Mouse (Mus musculus) thymus, adult 18-20 months (tissue): Measurements from ENCODE around the gene Polr3k.

Experiments used
- DNase-seq, 2 experiments: peaks; one replicate each; pipeline ENCODE4 v3.0.0; 2022; ENCODE audit warnings: mixed read lengths in 2 of 2

The Polr3k gene

DNA sequence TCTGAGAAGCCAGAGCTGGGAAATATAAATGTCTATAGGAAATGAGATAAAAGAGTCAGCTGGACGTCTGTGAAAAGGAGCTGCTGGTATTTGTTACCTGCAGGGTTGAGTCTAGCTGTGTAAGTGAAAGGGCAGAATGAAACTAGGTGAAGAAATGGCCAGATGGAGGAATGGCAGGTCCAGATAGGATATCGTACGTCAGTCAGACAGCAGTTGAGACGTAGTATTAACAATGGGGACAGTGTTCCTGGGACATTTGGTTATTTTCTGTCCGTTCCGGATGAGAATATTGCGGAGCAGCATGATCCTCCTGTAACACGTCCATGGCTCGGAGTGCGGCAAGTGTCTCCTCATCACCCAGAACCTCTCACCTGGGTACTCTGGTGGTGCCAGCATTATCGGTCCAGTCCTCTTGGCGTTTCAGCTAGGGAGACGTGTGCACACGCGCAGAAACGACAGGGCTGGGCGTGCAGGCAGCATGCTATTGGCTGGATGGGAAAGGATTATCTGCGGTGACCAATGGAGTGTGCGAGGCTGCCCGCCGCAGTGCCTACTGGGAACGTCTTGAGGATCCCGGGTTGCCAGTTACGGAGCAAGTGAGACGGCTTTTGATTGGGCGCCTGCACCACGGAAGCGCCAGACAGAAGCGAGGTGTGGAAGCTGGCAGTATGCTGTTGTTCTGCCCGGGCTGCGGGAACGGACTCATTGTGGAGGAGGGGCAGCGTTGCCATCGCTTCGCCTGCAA lies at the start of gene Polr3k:
Gene Polr3k, plus strand, starts transcription at position 547 of the 745 bp plus-strand sequence.
- peak; percentile 90 to 92 for DNase-seq

DNA sequence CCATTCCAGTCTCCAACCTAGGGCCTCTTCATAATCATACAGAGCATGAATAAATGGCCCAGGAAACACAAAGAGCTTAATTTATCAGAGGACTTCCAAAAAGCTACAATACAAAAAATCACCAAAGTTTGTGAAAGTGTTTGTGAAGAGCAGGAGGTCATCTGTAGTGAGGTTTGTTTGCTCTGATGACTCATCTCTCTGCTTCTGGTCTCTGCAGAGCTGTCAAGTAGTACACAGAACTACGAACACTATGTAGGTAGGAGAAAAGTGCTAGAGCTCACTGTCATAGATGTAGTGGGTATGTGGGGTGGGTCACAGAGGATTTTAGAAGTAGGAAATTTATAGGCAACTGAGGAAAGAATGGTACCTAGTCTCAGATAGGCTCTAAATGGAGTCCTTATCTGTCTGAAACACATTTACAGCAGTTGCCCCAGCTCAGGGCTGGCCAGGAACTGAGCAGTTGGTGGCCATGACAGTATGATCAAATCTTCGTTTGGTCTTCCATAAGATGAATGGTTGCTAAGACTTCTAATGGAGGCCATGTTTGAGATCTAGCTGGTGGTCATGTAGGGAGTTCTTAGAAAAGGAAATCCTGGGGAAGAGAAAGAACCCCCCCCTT lies 35.0 kb upstream of the Polr3k start:
- no peak for DNase-seq

DNA sequence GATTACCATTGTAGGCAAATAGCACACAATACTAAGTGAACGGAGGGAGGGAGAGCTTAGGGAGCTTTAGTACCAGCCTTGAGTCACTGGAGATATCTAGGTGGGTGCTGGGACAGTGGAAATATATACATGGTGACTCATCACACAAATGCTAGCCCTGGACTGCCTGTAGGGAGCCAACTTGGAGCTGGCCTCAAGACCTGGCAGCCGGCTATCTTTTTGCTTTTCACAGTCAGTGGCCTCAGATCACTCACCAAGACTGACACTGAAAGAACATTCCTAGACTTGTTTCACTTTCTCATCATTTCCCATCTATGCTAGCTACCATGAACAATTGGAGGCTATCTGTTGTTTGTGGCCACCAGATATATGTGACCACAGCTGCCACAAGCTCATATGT lies 31.4 kb upstream of the Polr3k start:
- no peak for DNase-seq

DNA sequence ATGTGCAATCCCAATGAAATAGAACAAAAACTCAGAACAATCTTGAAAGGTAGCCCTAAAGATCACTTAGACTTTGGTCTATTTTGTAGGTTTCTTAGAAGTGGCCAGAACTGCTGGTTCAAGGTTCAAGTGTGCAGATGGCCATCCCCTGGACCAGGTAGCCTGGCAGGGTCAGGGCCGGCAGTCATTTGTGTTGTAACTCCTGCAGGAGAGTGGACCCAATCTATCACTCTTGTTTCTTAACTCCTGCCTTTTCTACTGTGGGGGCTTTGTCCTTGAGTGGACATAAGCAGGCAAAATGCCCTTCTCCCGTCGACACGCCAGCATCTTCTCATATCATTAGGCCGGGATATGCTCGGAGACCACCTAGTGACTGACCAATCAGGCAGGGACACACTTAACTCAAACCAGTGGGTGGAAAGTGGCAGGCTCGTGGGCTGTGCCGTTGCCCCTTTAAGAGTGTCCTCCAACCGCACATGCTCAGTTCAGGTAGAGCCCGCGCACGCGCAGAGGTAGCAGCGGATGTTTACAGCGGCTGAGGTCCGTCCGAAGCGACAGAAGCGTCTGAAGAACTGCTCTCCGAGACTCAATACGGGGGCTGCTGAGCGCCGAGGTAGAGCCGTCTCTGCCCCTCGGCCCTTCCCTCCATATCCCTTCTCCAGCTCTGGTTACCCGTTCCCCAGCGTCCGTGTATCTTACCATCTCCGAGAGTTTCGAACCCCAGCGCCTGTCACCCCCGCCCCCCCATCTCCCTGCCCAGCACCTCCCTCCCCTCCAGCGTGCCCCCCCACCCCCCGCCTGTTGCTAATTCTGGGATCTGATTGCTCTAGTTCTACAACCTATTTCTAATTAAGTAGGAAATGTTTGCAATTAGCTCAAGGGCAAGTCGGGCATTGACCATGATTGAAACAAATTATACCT lies 26.5 kb upstream of the Polr3k start, which contains the start of gene Pcmtd2:
Gene Pcmtd2, plus strand, starts transcription at position 483 of the 921 bp plus-strand sequence.
- peak; percentile 89 to 91 for DNase-seq

DNA sequence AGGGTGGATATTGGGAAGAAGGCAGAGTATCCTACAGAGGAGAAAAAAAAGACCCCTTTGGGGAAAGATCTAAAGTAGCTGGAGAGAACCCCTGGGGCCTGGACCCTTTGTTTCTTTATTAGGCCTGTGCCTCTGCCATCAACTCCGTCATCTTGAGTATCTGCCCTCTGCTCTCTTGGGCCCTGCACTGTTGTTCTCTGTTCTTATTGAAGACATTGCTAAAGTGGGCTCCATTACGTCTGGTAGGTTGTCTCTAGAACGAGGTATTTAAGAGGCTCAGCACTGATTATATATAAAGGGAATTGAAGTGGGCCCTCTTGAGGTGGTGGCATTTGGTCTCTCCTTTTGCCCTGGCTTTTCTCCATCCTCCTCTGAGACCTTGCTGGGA lies 25.9 kb upstream of the Polr3k start:
- DNase-seq: no peak

DNA sequence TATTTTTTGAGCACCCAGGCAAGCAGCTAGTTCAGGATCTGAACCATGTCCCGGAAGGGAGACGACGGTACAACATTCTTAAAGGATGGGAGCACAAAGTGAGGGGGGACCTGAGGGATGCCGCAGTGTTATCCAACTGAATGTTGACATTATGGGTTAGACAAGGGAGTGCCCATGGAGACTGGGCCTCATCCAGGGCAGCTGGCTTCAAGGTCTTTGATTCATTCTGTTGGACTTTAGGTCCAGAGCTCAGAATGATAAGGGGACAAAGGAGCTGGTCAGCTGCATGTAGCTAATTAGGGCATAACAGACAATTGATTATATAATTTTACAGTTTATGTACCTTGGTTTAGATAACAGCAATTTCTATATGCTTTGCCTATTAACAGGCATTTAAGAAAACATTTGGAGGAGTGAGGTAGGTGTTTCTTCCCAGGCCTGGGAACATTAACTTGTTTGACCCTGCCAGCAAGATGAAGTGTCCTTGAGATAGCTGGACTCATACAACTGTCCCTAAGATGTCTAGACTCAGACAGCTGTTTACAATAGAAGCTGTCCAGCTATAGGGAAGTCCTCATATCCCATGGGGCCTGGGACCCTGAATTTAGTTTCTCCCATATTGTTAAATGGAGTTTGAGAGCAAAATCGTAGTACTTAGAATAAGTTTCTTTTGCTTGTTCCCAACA lies 18.3 kb upstream of the Polr3k start:
- DNase-seq: no peak

DNA sequence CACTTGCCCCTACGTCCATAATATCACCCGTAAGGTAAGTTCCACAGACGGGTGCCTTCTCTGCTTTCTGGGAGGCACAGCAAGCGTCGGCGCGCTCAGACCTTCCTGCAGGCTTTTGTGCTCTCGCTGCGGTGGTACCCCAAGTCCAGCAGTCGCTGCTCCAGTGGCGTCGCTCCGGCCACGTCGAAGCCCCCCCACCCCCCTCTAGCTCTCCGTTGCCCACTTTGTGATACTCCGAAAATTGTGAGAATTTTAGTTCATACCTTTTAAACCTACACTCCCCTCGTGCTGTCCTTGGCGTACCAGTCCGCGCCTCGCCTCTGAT lies 361 bp downstream of the Polr3k start:
- DNase-seq: no peak

DNA sequence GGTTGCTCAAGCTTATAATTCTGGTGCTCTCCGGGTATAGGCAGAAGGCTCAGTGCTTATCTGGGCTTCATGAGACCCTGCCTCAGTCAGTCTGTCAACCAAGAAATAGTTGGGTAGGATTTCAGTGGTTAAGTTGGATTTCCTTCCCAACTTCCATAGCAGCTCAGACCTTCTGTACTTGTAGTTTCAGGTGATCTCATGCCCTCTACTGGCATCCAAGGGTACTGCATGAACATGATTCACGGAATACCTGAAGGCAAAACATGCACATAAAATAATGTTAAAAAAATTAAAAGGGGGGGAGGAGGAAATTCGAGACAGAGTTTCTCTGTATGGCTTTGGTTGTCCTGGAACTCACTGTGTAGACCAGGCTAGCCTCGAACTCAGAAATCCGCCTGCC lies 2.8 kb downstream of the Polr3k start:
- peak in 1 of 2 experiments; percentile 38 for DNase-seq

DNA sequence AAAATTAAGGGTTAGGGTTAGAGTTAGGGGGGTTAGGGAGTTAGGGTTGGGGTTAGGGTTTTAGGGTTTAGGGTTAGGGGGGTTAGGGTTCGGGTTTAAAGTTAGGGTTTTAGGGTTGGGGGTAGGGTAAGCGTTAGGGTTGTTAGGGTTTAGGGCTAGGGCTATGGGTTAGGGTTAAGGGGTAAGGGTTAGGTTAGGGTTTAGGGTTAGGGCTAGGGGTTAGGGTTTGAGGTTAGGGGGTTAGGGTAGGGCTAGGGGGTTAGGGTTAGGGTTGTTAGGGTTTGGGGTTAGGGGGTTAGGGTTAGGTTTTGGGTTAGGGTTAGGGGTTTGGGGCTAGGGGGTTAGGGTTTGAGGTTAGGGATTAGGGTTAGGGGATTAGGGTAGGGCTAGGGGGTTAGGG lies 6.9 kb downstream of the Polr3k start:
- DNase-seq: no peak

DNA sequence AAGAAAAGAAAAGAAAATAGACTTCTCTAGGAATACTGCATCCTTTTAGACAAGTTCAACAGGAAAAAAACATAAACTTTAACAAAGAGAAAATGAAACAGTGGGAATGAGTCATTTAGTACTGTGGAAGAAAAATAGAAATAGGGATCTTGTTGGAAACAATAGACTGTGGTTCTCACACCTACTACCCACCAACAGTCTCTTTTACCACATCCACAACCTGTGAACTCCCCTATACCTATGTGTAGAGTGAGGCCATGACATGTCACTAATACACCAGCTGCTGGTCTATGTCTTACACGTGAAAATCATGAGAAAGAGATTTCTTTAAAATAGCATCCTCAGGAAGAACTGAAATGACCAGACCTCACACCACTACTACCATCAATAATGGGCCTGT lies 14.8 kb downstream of the Polr3k start:
- no peak for DNase-seq

DNA sequence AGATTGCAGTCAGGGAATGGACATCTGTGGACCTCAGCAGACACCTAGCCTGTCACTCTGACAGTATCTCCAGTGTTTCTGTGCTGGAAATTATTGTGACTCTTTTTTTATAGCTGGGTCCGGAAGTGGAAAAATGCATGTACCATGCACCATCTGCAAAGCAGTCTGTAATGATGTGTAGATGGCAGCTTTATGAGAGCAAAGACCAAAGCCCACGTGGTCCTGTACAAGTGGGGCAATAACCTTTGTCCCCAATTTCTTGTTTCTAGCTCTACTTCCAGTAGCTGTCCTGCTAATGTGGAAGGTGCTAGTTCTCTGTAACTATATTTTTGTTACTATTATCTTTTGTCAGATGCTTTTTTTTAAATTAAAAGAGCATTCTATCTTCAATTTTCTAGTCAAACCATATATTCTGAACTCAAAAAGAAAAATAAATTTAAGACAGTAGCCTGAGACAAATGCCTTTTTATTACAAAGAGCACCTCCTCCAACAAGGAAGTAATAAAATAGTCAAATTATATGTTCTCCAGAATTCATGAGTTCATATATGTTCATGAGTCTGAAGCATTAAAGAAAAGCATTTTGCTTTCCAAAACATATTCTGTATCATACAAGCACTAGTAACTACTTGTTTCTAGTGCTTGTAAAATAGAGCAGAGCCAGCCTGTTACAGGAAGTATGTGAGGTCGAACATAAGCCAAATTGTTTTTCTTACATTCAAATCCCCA lies 19.0 kb downstream of the Polr3k start:
- no peak for DNase-seq

DNA sequence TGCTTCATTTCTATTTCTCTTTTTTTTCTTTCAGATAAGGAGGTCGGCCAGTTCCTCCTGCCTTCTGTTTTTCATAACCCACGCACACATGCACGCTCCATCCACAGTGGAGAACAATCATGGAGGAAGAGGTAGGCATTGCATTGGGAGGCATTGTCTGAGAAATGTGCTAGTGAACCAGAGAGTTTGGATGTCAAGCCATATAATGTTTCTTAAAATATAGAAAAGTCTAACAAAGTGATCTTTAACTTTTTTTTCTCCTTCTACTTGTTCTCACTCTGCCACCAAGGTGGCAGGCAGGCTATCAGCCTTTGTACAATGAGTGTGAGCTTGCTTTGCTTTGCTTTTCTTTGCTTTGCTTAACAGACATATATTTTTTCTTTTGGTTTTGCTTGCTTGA lies 53.7 kb downstream of the Polr3k start:
- no peak for DNase-seq

DNA sequence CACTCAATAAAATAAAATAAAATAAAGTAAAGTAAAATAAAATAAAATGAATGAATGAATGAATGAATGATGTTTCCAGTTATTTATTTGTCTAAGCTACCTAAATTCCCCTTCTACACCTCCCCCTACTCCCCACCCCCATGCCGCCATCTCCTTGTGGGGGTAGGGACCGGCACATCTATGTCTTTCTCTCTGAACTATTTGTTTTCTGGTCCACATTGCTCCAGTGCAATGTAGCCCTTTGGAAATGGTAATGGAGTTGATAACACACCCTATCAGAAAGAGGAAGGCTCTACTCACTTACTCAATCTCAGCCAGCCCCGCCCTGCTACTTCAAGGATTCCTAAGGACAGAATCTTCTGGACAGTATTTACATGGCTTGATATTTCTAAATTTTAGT lies 54.4 kb downstream of the Polr3k start:
- DNase-seq: no peak
